Mouse (Mus musculus) lung, adult 2 months (tissue): ENCODE measurements at regions not wholly inside any gene's neighbourhood (a gene's known extent, or its start where the extent isn't known, plus 50 kb on each side); places are given as distances from the start of the nearest gene placed in this dataset.

Experiments used
- CTCF ChIP-seq: fragments of 200-500 bp; IDR thresholded peaks from 2 replicates; pipeline ENCODE4 v1.5.1; 2011; ENCODE audit warnings: mild to moderate bottlenecking, low read length, control low read depth; ENCODE audit not compliant: insufficient read depth
- POLR2A ChIP-seq: fragments of 200-500 bp; IDR thresholded peaks from 2 replicates; pipeline ENCODE4 v1.6.1; 2011; ENCODE audit warnings: low read depth, mild to moderate bottlenecking, control low read depth, low read length, borderline replicate concordance; ENCODE audit errors: extremely low read depth

DNA sequence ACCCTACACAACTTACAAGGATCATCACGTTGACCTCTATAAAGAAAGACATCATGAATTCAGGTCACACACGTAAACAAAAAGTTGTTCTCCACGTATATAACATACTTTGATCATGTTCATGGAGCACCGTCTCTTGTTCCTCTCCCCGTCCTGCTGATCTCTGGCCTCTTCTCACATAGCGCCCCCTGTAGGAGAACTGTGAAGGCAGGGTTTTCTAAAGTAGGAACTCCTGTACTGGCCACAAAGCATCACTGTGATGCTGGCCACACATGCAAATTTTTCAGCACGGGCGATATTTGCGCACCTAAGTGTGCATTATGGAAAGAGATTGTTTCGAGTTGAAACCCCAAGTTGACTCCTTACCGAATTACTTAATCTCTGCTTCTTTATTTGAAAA, 51.9 kb upstream of the Pja2 start:
- TF ChIP-seq POLR2A (no peak), CTCF (no peak)
